Mouse (Mus musculus) ES-E14 (cell line): ENCODE data around the gene Dynll2. TPM values are rescaled to one million over a fixed set of nuclear protein-coding genes. Genes with fewer than 3 reads are reported as not detected.

Experiments
- DNase-seq: peaks from one replicate; pipeline ENCODE4 v3.0.0-alpha.2; 2013; ENCODE audit warnings: low read depth, low spot score
- H3K27ac ChIP-seq: 2 replicates; pipeline ENCODE4 v1.5.1; 2012; ENCODE audit warnings: low read depth, mild to moderate bottlenecking, low read length, moderate library complexity, mixed read lengths; ENCODE audit not compliant: poor library complexity, insufficient read depth, severe bottlenecking
- H3K36me3 ChIP-seq: 2 replicates; pipeline ENCODE4 v1.6.1; 2012; ENCODE audit warnings: mild to moderate bottlenecking, low read length, moderate library complexity, mixed read lengths; ENCODE audit not compliant: control insufficient read depth, poor library complexity, insufficient read depth, severe bottlenecking
- H3K4me1 ChIP-seq, 2 experiments: fragments of 150-350 bp in 1 of 2; sonication (generic) in 1 of 2; 2 replicates each; pipeline ENCODE4 v1.6.1; 2012; ENCODE audit warnings: low read length in 2 of 2, mild to moderate bottlenecking in 1 of 2, mixed read lengths in 1 of 2; ENCODE audit not compliant: control insufficient read depth in 2 of 2, insufficient read depth in 2 of 2, poor library complexity in 1 of 2
- H3K4me3 ChIP-seq, 2 experiments: fragments of 150-350 bp in 1 of 2; sonication (generic) in 1 of 2; 2 replicates each; pipeline ENCODE4 v1.5.1; 2012; ENCODE audit warnings: low read length in 2 of 2, low read depth in 1 of 2, mild to moderate bottlenecking in 1 of 2, mixed read lengths in 1 of 2; ENCODE audit not compliant: insufficient read depth in 1 of 2, poor library complexity in 1 of 2, severe bottlenecking in 1 of 2
- H3K9ac ChIP-seq: 2 replicates; pipeline ENCODE4 v1.6.1; 2012; ENCODE audit warnings: low read depth, mild to moderate bottlenecking, low read length, mixed read lengths; ENCODE audit not compliant: poor library complexity, insufficient read depth, severe bottlenecking
- H3K9me3 ChIP-seq: fragments of 150-350 bp; sonication (generic); 2 replicates; pipeline ENCODE4 v1.6.1; 2012; ENCODE audit warnings: low read depth, mild to moderate bottlenecking, low read length; ENCODE audit not compliant: control insufficient read depth, insufficient read depth
- CHD2 ChIP-seq: IDR thresholded peaks from 2 replicates; pipeline ENCODE4 v1.6.1; 2014; ENCODE audit warnings: mild to moderate bottlenecking, low read depth, low read length, inconsistent platforms
- HCFC1 ChIP-seq: IDR thresholded peaks from 2 replicates; pipeline ENCODE4 v1.6.1; 2012; ENCODE audit warnings: low read length, inconsistent platforms, borderline replicate concordance; ENCODE audit not compliant: insufficient read depth
- MAFK ChIP-seq: IDR thresholded peaks from 2 replicates; pipeline ENCODE4 v1.6.1; 2014; ENCODE audit warnings: mild to moderate bottlenecking, low read depth, low read length, inconsistent platforms; ENCODE audit not compliant: insufficient read depth
- ZC3H11A ChIP-seq: IDR thresholded peaks from 2 replicates; pipeline ENCODE4 v1.6.1; 2012; ENCODE audit warnings: low read depth, mild to moderate bottlenecking, inconsistent platforms, low read length, borderline replicate concordance
- ZNF384 ChIP-seq: IDR thresholded peaks from 2 replicates; pipeline ENCODE4 v1.6.1; 2012; ENCODE audit warnings: low read depth, low read length, inconsistent platforms
- in situ Hi-C, 2 experiments: fragments of 600-800 bp; cut with MboI; formaldehyde crosslinking; loops; one replicate each; pipeline ENCODE4 v1.15.1; 2025; ENCODE audit warnings: low sequenced_read_pairs in 2 of 2, inconsistent platforms in 1 of 2; ENCODE audit not compliant: unreplicated experiment in 2 of 2
- total RNA-seq: library from RNA; depleted of rRNA; stranded (reverse); fragments of 300-350 nt; gene quantifications from 2 replicates; pipeline ENCODE4 v1.2.3, GENCODE M21; 2012

Gene Dynll2
- total RNA-seq, 1 experiment: 35.8 TPM

GRCm38 (mm10) chr11:88023933-88024332, 36.6 kb upstream of the Dynll2 start:
- Histone ChIP-seq H3K9me3 (no peaks in the 10 kb centered on the region), H3K9ac (no peak overlapping the region), H3K27ac (no peak overlapping the region), H3K36me3 (no peaks in the 10 kb centered on the region), H3K4me3 (no peak overlapping the region), H3K4me1 (peaks cover 2 to 14% of the 10 kb centered on the region in 2 experiments; a peak in 2 of 4 replicates)
- in situ Hi-C loops: no loop called here
- no peak for DNase-seq
- TF ChIP-seq MAFK (no peak), CHD2 (no peak), ZNF384 (no peak), HCFC1 (no peak), ZC3H11A (no peak)

GRCm38 (mm10) chr11:88015795-88016194, 28.5 kb upstream of the Dynll2 start:
- H3K9me3 ChIP-seq: no peaks in the 10 kb centered on the region
- TF ChIP-seq ZC3H11A (no peak), HCFC1 (no peak), ZNF384 (no peak), MAFK (no peak), CHD2 (no peak)
- H3K4me3 ChIP-seq: peak overlapping the region in 1 of 2 experiments; percentile 2; a peak in 2 of 4 replicates
- DNase-seq: no peak
- peaks cover 2 to 12% of the 10 kb centered on the region in 2 experiments; a peak in 2 of 4 replicates for H3K4me1 ChIP-seq
- H3K27ac ChIP-seq: peak overlapping the region; percentile 27; the same call in 1 of the 2 replicates
- H3K9ac ChIP-seq: peak overlapping the region; percentile 10; the same call in 1 of the 2 replicates
- in situ Hi-C loops: no loop called here
- H3K36me3 ChIP-seq: no peaks in the 10 kb centered on the region

GRCm38 (mm10) chr11:88015161-88015560, 27.8 kb upstream of the Dynll2 start:
- Histone ChIP-seq H3K4me3 (peak overlapping the region; percentile 2 to 32; a peak in 3 of 4 replicates), H3K4me1 (peaks cover 2 to 13% of the 10 kb centered on the region in 2 experiments; a peak in 2 of 4 replicates), H3K9ac (peak overlapping the region; percentile 10; the same call in 1 of the 2 replicates), H3K27ac (peak overlapping the region; percentile 27; the same call in 1 of the 2 replicates), H3K9me3 (no peaks in the 10 kb centered on the region), H3K36me3 (no peaks in the 10 kb centered on the region)
- in situ Hi-C loops: no loop called here
- TF ChIP-seq ZNF384 (peak; percentile 60; the same call in 1 of the 2 replicates), HCFC1 (no peak)
- DNase-seq: no peak

GRCm38 (mm10) chr11:88013632-88014031, 26.3 kb upstream of the Dynll2 start:
- TF ChIP-seq CHD2 (no peak), ZNF384 (no peak), ZC3H11A (no peak), MAFK (no peak), HCFC1 (no peak)
- H3K36me3 ChIP-seq: no peaks in the 10 kb centered on the region
- no peak overlapping the region for H3K9ac ChIP-seq
- peaks cover 2 to 20% of the 10 kb centered on the region in 2 experiments; a peak in 2 of 4 replicates for H3K4me1 ChIP-seq
- DNase-seq: no peak
- no peak overlapping the region for H3K4me3 ChIP-seq
- in situ Hi-C loops: no loop called here
- H3K9me3 ChIP-seq: no peaks in the 10 kb centered on the region
- H3K27ac ChIP-seq: no peak overlapping the region

- no peak overlapping the region for H3K9ac ChIP-seq
- no peak overlapping the region for H3K4me3 ChIP-seq
- no peak for DNase-seq
- H3K9me3 ChIP-seq: no peaks in the 10 kb centered on the region
- H3K4me1 ChIP-seq: peaks cover 2 to 20% of the 10 kb centered on the region in 2 experiments; a peak in 2 of 4 replicates
- H3K36me3 ChIP-seq: no peaks in the 10 kb centered on the region
- TF ChIP-seq ZNF384: no peak
- no peak for TF ChIP-seq HCFC1
- TF ChIP-seq MAFK: no peak
- no peak for TF ChIP-seq ZC3H11A
- TF ChIP-seq CHD2: no peak
- in situ Hi-C loops: no loop called here
- H3K27ac ChIP-seq: no peak overlapping the region
These were observed 25.4 kb upstream of the Dynll2 start for GRCm38 (mm10) chr11:88012621-88013244.
